Mouse (Mus musculus) midbrain, embryonic 14.5 days (tissue): ENCODE results near the gene Paqr7. TPM values are rescaled to one million over a fixed set of nuclear protein-coding genes. Genes with fewer than 3 reads are reported as not detected.

Experiments
- ATAC-seq: fragments of 200-750 bp; cut with Nextera tagmentation; 2 replicates; pipeline ENCODE4 v1.8.0; 2017; ENCODE audit warnings: moderate number of reproducible peaks, moderate library complexity; ENCODE audit not compliant: low FRiP score, low TSS enrichment
- DNase-seq: peaks from one replicate; pipeline ENCODE4 v3.0.0-alpha.2; 2015
- H3K27ac ChIP-seq: fragments of 300-500 bp; sonication (generic); replicated peaks from 2 replicates; pipeline ENCODE4 v1.5.1; 2014; ENCODE audit warnings: mild to moderate bottlenecking, low read depth, low read length, moderate library complexity
- H3K27me3 ChIP-seq: fragments of 300-500 bp; sonication (generic); 2 replicates; pipeline ENCODE4 v1.6.1; 2014; ENCODE audit warnings: low read length, control low read depth, mixed read lengths; ENCODE audit not compliant: control insufficient read depth, insufficient read depth
- H3K36me3 ChIP-seq: fragments of 300-500 bp; sonication (generic); 2 replicates; pipeline ENCODE4 v1.6.1; 2014; ENCODE audit warnings: low read length, control low read depth; ENCODE audit not compliant: control insufficient read depth, insufficient read depth
- H3K4me1 ChIP-seq: fragments of 300-500 bp; sonication (generic); 2 replicates; pipeline ENCODE4 v1.6.1; 2014; ENCODE audit warnings: mild to moderate bottlenecking, antibody characterized with exemption, low read length, control low read depth; ENCODE audit not compliant: control insufficient read depth, insufficient read depth
- H3K4me2 ChIP-seq: fragments of 300-500 bp; sonication (generic); 2 replicates; pipeline ENCODE4 v1.6.1; 2014; ENCODE audit warnings: mild to moderate bottlenecking, low read length, moderate library complexity
- H3K4me3 ChIP-seq: fragments of 300-500 bp; sonication (generic); replicated peaks from 2 replicates; pipeline ENCODE4 v1.5.1; 2014; ENCODE audit warnings: low read depth, low read length
- H3K9ac ChIP-seq: fragments of 300-500 bp; sonication (generic); replicated peaks from 2 replicates; pipeline ENCODE4 v1.6.1; 2014; ENCODE audit warnings: mild to moderate bottlenecking, low read length, moderate library complexity
- H3K9me3 ChIP-seq: fragments of 300-500 bp; sonication (generic); 2 replicates; pipeline ENCODE4 v1.6.1; 2016; ENCODE audit warnings: low read length, control low read depth, mixed read lengths; ENCODE audit not compliant: control insufficient read depth
- WGBS: fragments of 180-500 bp; shearing (Covaris S2); extraction: QIAGEN DNeasy Blood & Tissue Kit; methylation state at CpG from one replicate; pipeline ENCODE4 v1.1.7; 2014; 5-methylcytosine and 5-hydroxymethylcytosine counted together
- polyA plus RNA-seq: library from polyadenylated mRNA; unstranded; fragments of >200 nt; fragmentation: Nextera tagmentation; extraction: Ambion mirVana; gene quantifications from 2 replicates; pipeline ENCODE4 v1.2.1, GENCODE M21; 2014

Gene Paqr7
- polyA plus RNA-seq, 1 experiment from 2014 or later: 6.6 TPM

- no peak for DNase-seq
- H3K36me3 ChIP-seq: no peaks in the 10 kb centered on the region
Measured at GRCm38 (mm10) chr4:134501095-134501494, 4.6 kb downstream of the Paqr7 start.

GRCm38 (mm10) chr4:134503686-134504357, 7.3 kb downstream of the Paqr7 start:
- H3K27ac ChIP-seq: no peak overlapping the region
- no peak overlapping the region for H3K9ac ChIP-seq
- DNase-seq (no peak), ATAC-seq (no peak)
- H3K27me3 ChIP-seq: no peaks in the 10 kb centered on the region
- no peak overlapping the region for H3K4me2 ChIP-seq
- no peak overlapping the region for H3K4me3 ChIP-seq
- no peaks in the 10 kb centered on the region for H3K4me1 ChIP-seq
- H3K36me3 ChIP-seq: peaks cover 10% of the 10 kb centered on the region; the same call in 1 of the 2 replicates
- H3K9me3 ChIP-seq: no peaks in the 10 kb centered on the region
- 81% methylated on average over 4 of the region's 4 CpGs for WGBS

More at GRCm38 (mm10) chr4:134501095-134501494, 4.6 kb downstream of the Paqr7 start:
- H3K9ac ChIP-seq: no peak overlapping the region
- peaks cover 16% of the 10 kb centered on the region for H3K4me1 ChIP-seq
- no peak overlapping the region for H3K4me2 ChIP-seq
- WGBS: 97% methylated on average over 6 of the region's 6 CpGs
- no peaks in the 10 kb centered on the region for H3K27me3 ChIP-seq
- no peak overlapping the region for H3K4me3 ChIP-seq
- ATAC-seq: no peak
- H3K27ac ChIP-seq: no peak overlapping the region
- no peaks in the 10 kb centered on the region for H3K9me3 ChIP-seq

- DNase-seq: no peak
- Histone ChIP-seq H3K9ac (no peak overlapping the region), H3K4me1 (no peaks in the 10 kb centered on the region), H3K27me3 (no peaks in the 10 kb centered on the region), H3K27ac (no peak overlapping the region), H3K36me3 (peaks cover 10% of the 10 kb centered on the region; the same call in 1 of the 2 replicates), H3K4me2 (no peak overlapping the region), H3K9me3 (no peaks in the 10 kb centered on the region), H3K4me3 (no peak overlapping the region)
- no peak for ATAC-seq
- 90% methylated on average over 4 of the region's 4 CpGs for WGBS
Measured at GRCm38 (mm10) chr4:134505303-134505789, 8.8 kb downstream of the Paqr7 start.

- no peak for DNase-seq
- 83% methylated on average over 3 of the region's 4 CpGs for WGBS
- Histone ChIP-seq H3K4me3 (no peak overlapping the region), H3K4me1 (no peaks in the 10 kb centered on the region; the same call in 1 of the 2 replicates), H3K27me3 (no peaks in the 10 kb centered on the region), H3K9me3 (no peaks in the 10 kb centered on the region), H3K27ac (no peak overlapping the region), H3K4me2 (no peak overlapping the region), H3K9ac (no peak overlapping the region), H3K36me3 (peaks cover 10% of the 10 kb centered on the region; the same call in 1 of the 2 replicates)
- ATAC-seq: no peak
Measured at GRCm38 (mm10) chr4:134505966-134506594, 9.6 kb downstream of the Paqr7 start.

GRCm38 (mm10) chr4:134506713-134507112, 10.2 kb downstream of the Paqr7 start:
- ATAC-seq (no peak), DNase-seq (no peak)
- Histone ChIP-seq H3K9me3 (no peaks in the 10 kb centered on the region), H3K4me3 (no peak overlapping the region), H3K4me1 (no peaks in the 10 kb centered on the region; the same call in 1 of the 2 replicates), H3K9ac (no peak overlapping the region), H3K4me2 (no peak overlapping the region), H3K36me3 (peaks cover 10% of the 10 kb centered on the region; the same call in 1 of the 2 replicates), H3K27me3 (no peaks in the 10 kb centered on the region), H3K27ac (no peak overlapping the region)
- WGBS: 88% methylated on average over 19 of the region's 19 CpGs

- ATAC-seq (peak; percentile 38; the same call in 1 of the 2 replicates), DNase-seq (no peak)
- no peaks in the 10 kb centered on the region; the same call in 1 of the 2 replicates for H3K4me1 ChIP-seq
- peak overlapping the region; percentile 91 for H3K4me2 ChIP-seq
- peaks cover 10% of the 10 kb centered on the region; the same call in 1 of the 2 replicates for H3K36me3 ChIP-seq
- no peaks in the 10 kb centered on the region for H3K9me3 ChIP-seq
- H3K27me3 ChIP-seq: no peaks in the 10 kb centered on the region
- no peak overlapping the region for H3K9ac ChIP-seq
- peak overlapping the region; percentile 43; the same call in 1 of the 2 replicates for H3K4me3 ChIP-seq
- WGBS: 78% methylated on average over 4 of the region's 4 CpGs
- H3K27ac ChIP-seq: no peak overlapping the region
Measured at GRCm38 (mm10) chr4:134510396-134510795, 13.9 kb downstream of the Paqr7 start.

- ATAC-seq: peak; percentile 95
Measured at GRCm38 (mm10) chr4:134510845-134511411, 14.4 kb downstream of the Paqr7 start, which contains the start of gene Aunip. Gene Aunip, plus strand, starts transcription at chr4:134510999.

GRCm38 (mm10) chr4:134511730-134512129, 15.2 kb downstream of the Paqr7 start:
- ATAC-seq (no peak), DNase-seq (no peak)
- Histone ChIP-seq H3K36me3 (peaks cover 10% of the 10 kb centered on the region; the same call in 1 of the 2 replicates), H3K4me3 (peak overlapping the region; percentile 43; the same call in 1 of the 2 replicates), H3K27me3 (no peaks in the 10 kb centered on the region), H3K27ac (no peak overlapping the region), H3K9me3 (no peaks in the 10 kb centered on the region), H3K4me2 (peak overlapping the region; percentile 91), H3K9ac (no peak overlapping the region), H3K4me1 (no peaks in the 10 kb centered on the region; the same call in 1 of the 2 replicates)
- WGBS: 79% methylated on average over 6 of the region's 6 CpGs

More at GRCm38 (mm10) chr4:134510845-134511411, 14.4 kb downstream of the Paqr7 start, which contains the start of gene Aunip:
- Histone ChIP-seq H3K4me2 (peak within 1 kb of the TSS; percentile 91), H3K4me1 (no peaks in the 10 kb centered on the region; the same call in 1 of the 2 replicates), H3K9me3 (no peaks in the 10 kb centered on the region), H3K9ac (peak within 1 kb of the TSS; percentile 21; the same call in 1 of the 2 replicates), H3K36me3 (peaks cover 10% of the 10 kb centered on the region; the same call in 1 of the 2 replicates), H3K27ac (no peak within 1 kb of the TSS), H3K27me3 (no peaks in the 10 kb centered on the region), H3K4me3 (peak within 1 kb of the TSS; percentile 43)
- under 1% methylated on average over 42 of the region's 42 CpGs for WGBS
- peak; percentile 97 for DNase-seq
